Mouse (Mus musculus): ENCODE results near the gene Rbfox3.

DNA sequence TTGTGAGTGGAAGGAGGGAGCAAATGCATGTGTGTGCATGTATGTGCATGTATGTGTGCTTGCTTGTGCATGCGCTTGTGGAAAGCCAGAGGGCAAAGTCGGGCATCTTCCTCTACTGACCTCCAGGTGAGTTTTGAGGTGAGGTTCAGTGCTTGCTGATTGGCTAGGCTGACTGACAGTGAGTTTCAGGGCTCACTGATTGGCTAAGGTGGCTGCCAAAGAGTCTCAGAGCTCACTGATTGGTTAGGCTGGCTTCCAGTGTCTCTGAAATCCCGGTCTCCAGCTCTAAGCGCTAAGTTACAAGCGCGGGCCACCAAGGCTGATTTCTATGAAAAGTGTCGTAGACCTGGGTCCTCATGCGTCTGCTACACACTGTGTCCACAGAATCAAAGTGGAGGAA, 185.0 kb downstream of the Rbfox3 start:
- TF ChIP-seq CTCF (IDR thresholded peaks at IDR 0.05; ENCODE audit: extremely low read depth, insufficient read depth, insufficient read length, insufficient replicate concordance), result no peak
- TF ChIP-seq POLR2A (IDR thresholded peaks at IDR 0.05; ENCODE audit: low read depth, low read length), result no peak
